Mouse (Mus musculus) cerebellum, adult 2 months (tissue): Measurements from ENCODE around the gene Mpc1. TPM values are rescaled to one million over a fixed set of nuclear protein-coding genes. Genes with fewer than 3 reads are reported as not detected.

Source experiments
- DNase-seq, 2 experiments: peaks; one replicate each; pipeline ENCODE4 v3.0.0; 2021
- H3K27ac ChIP-seq: fragments of 200-500 bp; 2 replicates; pipeline ENCODE4 v1.5.1; 2012; ENCODE audit warnings: low read length, control low read depth, inconsistent platforms; ENCODE audit not compliant: insufficient read depth
- H3K27me3 ChIP-seq: fragments of 200-500 bp; 2 replicates; pipeline ENCODE4 v1.6.1; 2012; ENCODE audit warnings: inconsistent platforms, mild to moderate bottlenecking, low read length, moderate library complexity; ENCODE audit not compliant: control insufficient read depth, insufficient read depth
- H3K4me1 ChIP-seq: fragments of 200-500 bp; 2 replicates; pipeline ENCODE4 v1.6.1; 2011; ENCODE audit warnings: low read length; ENCODE audit not compliant: control insufficient read depth, insufficient read depth
- H3K4me3 ChIP-seq: fragments of 200-500 bp; replicated peaks from 2 replicates; pipeline ENCODE3; 2011; ENCODE audit warnings: mild to moderate bottlenecking, low read depth, low read length, control low read depth; ENCODE audit not compliant: insufficient read depth
- CTCF ChIP-seq: fragments of 200-500 bp; IDR thresholded peaks from 2 replicates; pipeline ENCODE4 v1.5.1; 2011; ENCODE audit warnings: low read depth, mild to moderate bottlenecking, control low read depth, low read length, moderate library complexity, borderline replicate concordance; ENCODE audit not compliant: insufficient read depth
- POLR2A ChIP-seq: fragments of 200-500 bp; IDR thresholded peaks from 2 replicates; pipeline ENCODE4 v1.6.1; 2011; ENCODE audit warnings: low read length, control low read depth, borderline replicate concordance; ENCODE audit not compliant: insufficient read depth
- WGBS: fragments of 180-500 bp; shearing (Covaris S2); methylation state at CpG from one replicate; pipeline ENCODE4 v1.1.7; 2018; 5-methylcytosine and 5-hydroxymethylcytosine counted together
- polyA plus RNA-seq: library from polyadenylated mRNA; depleted of rRNA; stranded (reverse); fragments of >200 nt; gene quantifications from 2 replicates; pipeline ENCODE4 v1.2.3, GENCODE M21; 2012; rRNA removed

Gene Mpc1
- polyA plus RNA-seq = 524 and 528 TPM in 2 replicates

- no peaks in the 10 kb centered on the region for H3K27me3 ChIP-seq
- H3K4me3 ChIP-seq = peak within 1 kb of the TSS; percentile 73
- no peaks in the 10 kb centered on the region; the same call in 1 of the 2 replicates for H3K4me1 ChIP-seq
- 1% methylated on average over 35 of the region's 35 CpGs for WGBS
- H3K27ac ChIP-seq = peak within 1 kb of the TSS; percentile 97
- TF ChIP-seq POLR2A (no peak), CTCF (no peak)
- DNase-seq = peak in 1 of 2 experiments; percentile 94
Observed at GRCm38 (mm10) chr17:8282821-8283525, at the start of gene Mpc1. Gene Mpc1 (plus strand): TSS chr17:8282904.

GRCm38 (mm10) chr17:8233618-8234214 lies 49.0 kb upstream of the Mpc1 start:
- H3K27ac ChIP-seq = no peak overlapping the region
- H3K27me3 ChIP-seq = no peaks in the 10 kb centered on the region
- H3K4me3 ChIP-seq = no peak overlapping the region
- WGBS = 78% methylated on average over 15 of the region's 15 CpGs
- no peaks in the 10 kb centered on the region for H3K4me1 ChIP-seq
- no peak for DNase-seq
- TF ChIP-seq CTCF = no peak
- TF ChIP-seq POLR2A = no peak

- no peaks in the 10 kb centered on the region for H3K4me1 ChIP-seq
- no peaks in the 10 kb centered on the region for H3K27me3 ChIP-seq
- no peak overlapping the region for H3K27ac ChIP-seq
- no peak for DNase-seq
- TF ChIP-seq CTCF (no peak), POLR2A (no peak)
- WGBS = 88% methylated on average over 4 of the region's 4 CpGs
- no peak overlapping the region for H3K4me3 ChIP-seq
Observed at GRCm38 (mm10) chr17:8234537-8234936, 48.2 kb upstream of the Mpc1 start.

GRCm38 (mm10) chr17:8235743-8236142 lies 47.0 kb upstream of the Mpc1 start, which contains the start of gene Ccr6:
Gene Ccr6 (plus strand): TSS chr17:8236043.
- H3K27ac ChIP-seq = no peak within 1 kb of the TSS
- DNase-seq = no peak
- 78% methylated on average over 3 of the region's 3 CpGs for WGBS
- no peak within 1 kb of the TSS for H3K4me3 ChIP-seq
- H3K4me1 ChIP-seq = no peaks in the 10 kb centered on the region
- TF ChIP-seq CTCF (no peak), POLR2A (no peak)
- no peaks in the 10 kb centered on the region for H3K27me3 ChIP-seq

- Histone ChIP-seq H3K27me3 (no peaks in the 10 kb centered on the region), H3K4me3 (no peak overlapping the region), H3K4me1 (no peaks in the 10 kb centered on the region), H3K27ac (no peak overlapping the region)
- WGBS = 83% methylated on average over 15 of the region's 15 CpGs
- DNase-seq = no peak
- no peak for TF ChIP-seq CTCF
- no peak for TF ChIP-seq POLR2A
Observed at GRCm38 (mm10) chr17:8238012-8238710, 44.5 kb upstream of the Mpc1 start.

GRCm38 (mm10) chr17:8239561-8239960 lies 43.1 kb upstream of the Mpc1 start:
- H3K27ac ChIP-seq = no peak overlapping the region
- TF ChIP-seq CTCF = no peak
- TF ChIP-seq POLR2A = no peak
- no peak overlapping the region for H3K4me3 ChIP-seq
- 56% methylated on average over 3 of the region's 3 CpGs for WGBS
- H3K27me3 ChIP-seq = no peaks in the 10 kb centered on the region
- H3K4me1 ChIP-seq = no peaks in the 10 kb centered on the region
- no peak for DNase-seq

- no peak for TF ChIP-seq POLR2A
- no peak for TF ChIP-seq CTCF
- DNase-seq = no peak
- Histone ChIP-seq H3K4me1 (no peaks in the 10 kb centered on the region), H3K4me3 (no peak overlapping the region), H3K27me3 (no peaks in the 10 kb centered on the region), H3K27ac (no peak overlapping the region)
- WGBS = 74% methylated on average over 4 of the region's 4 CpGs
Observed at GRCm38 (mm10) chr17:8240517-8240916, 42.2 kb upstream of the Mpc1 start.

GRCm38 (mm10) chr17:8241645-8242044 lies 41.1 kb upstream of the Mpc1 start:
- 65% methylated on average over 12 of the region's 12 CpGs for WGBS

More at GRCm38 (mm10) chr17:8241645-8242044, 41.1 kb upstream of the Mpc1 start:
- TF ChIP-seq POLR2A (no peak), CTCF (no peak)
- H3K4me3 ChIP-seq = no peak overlapping the region
- no peak for DNase-seq
- H3K27me3 ChIP-seq = no peaks in the 10 kb centered on the region
- no peaks in the 10 kb centered on the region for H3K4me1 ChIP-seq
- no peak overlapping the region for H3K27ac ChIP-seq
